Mouse (Mus musculus) limb, embryonic 10.5 days (tissue): ENCODE data around the gene Kcnma1. TPM values are rescaled to one million over a fixed set of nuclear protein-coding genes. Genes with fewer than 3 reads are reported as not detected.

Experiments
- DNase-seq: peaks from one replicate; pipeline ENCODE4 v3.0.0-alpha.2; 2017; ENCODE audit warnings: low spot score
- H3K27ac ChIP-seq: fragments of 300-500 bp; sonication (generic); 2 replicates; pipeline ENCODE4 v1.5.1; 2016; ENCODE audit warnings: mild to moderate bottlenecking
- H3K27me3 ChIP-seq: fragments of 300-500 bp; sonication (generic); 2 replicates; pipeline ENCODE4 v1.6.1; 2016; ENCODE audit warnings: low read depth, mild to moderate bottlenecking; ENCODE audit not compliant: poor library complexity, severe bottlenecking
- H3K36me3 ChIP-seq: fragments of 300-500 bp; sonication (generic); 2 replicates; pipeline ENCODE4 v1.6.1; 2016; ENCODE audit warnings: mild to moderate bottlenecking, moderate library complexity
- H3K4me1 ChIP-seq: fragments of 300-500 bp; sonication (generic); 2 replicates; pipeline ENCODE4 v1.6.1; 2016
- H3K4me3 ChIP-seq: fragments of 300-500 bp; sonication (generic); 2 replicates; pipeline ENCODE4 v1.5.1; 2016; ENCODE audit warnings: mild to moderate bottlenecking, moderate library complexity
- H3K9me3 ChIP-seq: fragments of 300-500 bp; sonication (generic); replicated peaks from 2 replicates; pipeline ENCODE4 v1.6.1; 2016; ENCODE audit warnings: mild to moderate bottlenecking
- WGBS: fragments of 180-500 bp; shearing (Covaris S2); methylation state at CpG from one replicate; pipeline ENCODE4 v1.1.7; 2016; 5-methylcytosine and 5-hydroxymethylcytosine counted together
- polyA plus RNA-seq: library from polyadenylated mRNA; unstranded; fragments of >200 nt; fragmentation: Nextera tagmentation; extraction: Ambion mirVana; gene quantifications from 2 replicates; pipeline ENCODE4 v1.2.1, GENCODE M21; 2016

The Kcnma1 gene
- polyA plus RNA-seq, 1 experiment from 2014 or later = 0.86 TPM

- no peak overlapping the region for H3K27ac ChIP-seq
- WGBS = 39% methylated on average over 10 of the region's 10 CpGs
- no peak for DNase-seq
These were observed 178.7 kb downstream of the Kcnma1 start for GRCm38 (mm10) chr14:23835387-23836111.

GRCm38 (mm10) chr14:23831284-23831683, 183.0 kb downstream of the Kcnma1 start:
- no peak for DNase-seq

More at GRCm38 (mm10) chr14:23835387-23836111, 178.7 kb downstream of the Kcnma1 start:
- no peaks in the 10 kb centered on the region for H3K36me3 ChIP-seq
- H3K4me3 ChIP-seq = no peak overlapping the region
- H3K4me1 ChIP-seq = peaks cover 9% of the 10 kb centered on the region; the same call in 1 of the 2 replicates
- no peaks in the 10 kb centered on the region for H3K27me3 ChIP-seq
- H3K9me3 ChIP-seq = no peaks in the 10 kb centered on the region

DNA sequence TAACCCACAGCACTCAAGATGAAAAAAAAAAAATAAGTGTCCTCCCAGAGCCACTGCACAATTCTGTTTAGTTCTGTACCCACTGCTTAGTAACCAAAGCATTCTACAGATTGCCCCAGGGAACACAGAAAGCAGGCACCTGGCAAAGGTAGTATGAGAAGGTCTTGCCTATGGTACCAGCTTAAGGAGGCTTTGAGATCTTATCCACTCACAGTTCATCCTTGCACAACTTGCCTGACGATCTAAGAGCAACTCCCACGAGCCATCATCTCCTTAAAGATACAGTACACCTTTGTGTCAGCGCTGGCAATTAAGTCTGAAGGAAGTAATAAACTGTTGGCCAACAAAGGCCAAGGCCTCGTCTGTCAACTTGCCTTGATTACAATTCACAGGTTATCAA, 184.0 kb downstream of the Kcnma1 start:
- no peak for DNase-seq
- 43% methylated on average over 4 of the region's 4 CpGs for WGBS
- no peaks in the 10 kb centered on the region for H3K36me3 ChIP-seq
- H3K27me3 ChIP-seq = no peaks in the 10 kb centered on the region
- H3K9me3 ChIP-seq = no peaks in the 10 kb centered on the region
- H3K27ac ChIP-seq = no peak overlapping the region
- 0 out of 2 replicates have a peak, but pooled peaks cover 1% of the 10 kb centered on the region for H3K4me1 ChIP-seq
- no peak overlapping the region for H3K4me3 ChIP-seq

More at GRCm38 (mm10) chr14:23831284-23831683, 183.0 kb downstream of the Kcnma1 start:
- H3K36me3 ChIP-seq = no peaks in the 10 kb centered on the region
- peaks cover 7% of the 10 kb centered on the region; the same call in 1 of the 2 replicates for H3K4me1 ChIP-seq
- H3K4me3 ChIP-seq = no peak overlapping the region
- WGBS = 59% methylated on average over 5 of the region's 5 CpGs
- no peaks in the 10 kb centered on the region for H3K27me3 ChIP-seq
- no peak overlapping the region for H3K27ac ChIP-seq
- H3K9me3 ChIP-seq = no peaks in the 10 kb centered on the region

GRCm38 (mm10) chr14:23828711-23829320, 185.5 kb downstream of the Kcnma1 start:
- Histone ChIP-seq H3K36me3 (no peaks in the 10 kb centered on the region), H3K9me3 (no peaks in the 10 kb centered on the region), H3K4me3 (no peak overlapping the region), H3K27me3 (no peaks in the 10 kb centered on the region), H3K27ac (no peak overlapping the region), H3K4me1 (no peaks in the 10 kb centered on the region)
- 87% methylated on average over 3 of the region's 3 CpGs for WGBS
- no peak for DNase-seq

- H3K36me3 ChIP-seq = no peaks in the 10 kb centered on the region
- H3K27me3 ChIP-seq = no peaks in the 10 kb centered on the region
- DNase-seq = no peak
- no peaks in the 10 kb centered on the region for H3K9me3 ChIP-seq
- no peak overlapping the region for H3K27ac ChIP-seq
- no peaks in the 10 kb centered on the region for H3K4me1 ChIP-seq
- 81% methylated on average over 2 of the region's 2 CpGs for WGBS
- H3K4me3 ChIP-seq = no peak overlapping the region
These were observed 189.4 kb downstream of the Kcnma1 start for GRCm38 (mm10) chr14:23824937-23825336.

DNA sequence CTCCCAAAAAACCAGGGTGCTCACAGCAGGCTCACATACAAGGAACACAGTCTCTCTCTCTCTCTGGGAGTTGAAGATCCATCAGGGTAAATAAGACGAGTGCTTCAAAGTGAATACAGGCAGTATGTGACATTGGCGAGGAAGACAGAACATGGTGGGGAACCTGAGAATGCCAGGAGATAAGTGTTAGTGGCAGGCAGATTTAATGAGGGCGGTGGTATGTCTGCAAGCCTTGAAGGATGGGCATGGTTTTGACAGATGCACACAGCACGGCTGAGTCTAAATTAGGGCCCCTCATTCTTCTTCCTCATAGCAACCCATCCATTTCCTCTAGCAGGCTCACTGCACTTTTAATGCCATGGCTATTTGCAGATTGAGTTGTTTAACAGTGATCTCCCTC, 190.0 kb downstream of the Kcnma1 start:
- Histone ChIP-seq H3K9me3 (no peaks in the 10 kb centered on the region), H3K27me3 (no peaks in the 10 kb centered on the region), H3K4me3 (no peak overlapping the region), H3K27ac (no peak overlapping the region), H3K36me3 (no peaks in the 10 kb centered on the region), H3K4me1 (no peaks in the 10 kb centered on the region)
- DNase-seq = no peak
- WGBS = 63% methylated on average over 4 of the region's 4 CpGs

- Histone ChIP-seq H3K27me3 (no peaks in the 10 kb centered on the region), H3K9me3 (no peaks in the 10 kb centered on the region), H3K4me3 (no peak overlapping the region), H3K4me1 (no peaks in the 10 kb centered on the region), H3K36me3 (no peaks in the 10 kb centered on the region), H3K27ac (no peak overlapping the region)
- no peak for DNase-seq
- WGBS = 94% methylated on average over 3 of the region's 3 CpGs
These were observed 196.7 kb downstream of the Kcnma1 start for GRCm38 (mm10) chr14:23817585-23817984.

- H3K4me1 ChIP-seq = peaks cover 8% of the 10 kb centered on the region; the same call in 1 of the 2 replicates
- H3K9me3 ChIP-seq = no peaks in the 10 kb centered on the region
- no peak overlapping the region for H3K27ac ChIP-seq
- no peak for DNase-seq
- H3K4me3 ChIP-seq = no peak overlapping the region
- H3K27me3 ChIP-seq = no peaks in the 10 kb centered on the region
- 52% methylated on average over 1 of the region's 1 CpGs for WGBS
- no peaks in the 10 kb centered on the region for H3K36me3 ChIP-seq
These were observed 204.2 kb downstream of the Kcnma1 start for GRCm38 (mm10) chr14:23810081-23810480.

GRCm38 (mm10) chr14:23809124-23809523, 205.2 kb downstream of the Kcnma1 start:
- H3K36me3 ChIP-seq = no peaks in the 10 kb centered on the region
- no peaks in the 10 kb centered on the region for H3K27me3 ChIP-seq
- H3K9me3 ChIP-seq = no peaks in the 10 kb centered on the region
- H3K27ac ChIP-seq = no peak overlapping the region
- peaks cover 8% of the 10 kb centered on the region; the same call in 1 of the 2 replicates for H3K4me1 ChIP-seq
- 69% methylated on average over 1 of the region's 1 CpGs for WGBS
- H3K4me3 ChIP-seq = no peak overlapping the region
- no peak for DNase-seq

DNA sequence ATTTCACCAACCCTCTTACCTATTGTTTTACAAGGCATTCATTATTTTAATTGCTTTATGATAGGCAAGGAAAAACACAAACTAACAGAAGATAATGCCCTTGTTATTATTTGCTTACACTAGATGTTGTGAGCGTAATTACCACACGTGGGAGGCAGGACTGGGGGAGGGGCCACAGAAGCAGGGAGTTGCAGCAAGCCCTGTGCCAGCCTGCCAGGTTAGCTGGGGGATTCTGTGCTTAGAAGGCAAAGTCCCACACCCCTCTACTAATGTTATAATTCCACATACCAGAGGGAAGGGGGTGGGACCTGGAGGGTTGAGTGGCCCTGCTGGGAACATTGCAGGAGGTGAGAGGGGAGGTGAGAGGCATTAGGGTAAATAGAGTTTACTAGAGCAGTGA, 207.9 kb downstream of the Kcnma1 start:
- no peaks in the 10 kb centered on the region for H3K36me3 ChIP-seq
- no peak overlapping the region for H3K4me3 ChIP-seq
- DNase-seq = no peak
- no peaks in the 10 kb centered on the region for H3K9me3 ChIP-seq
- WGBS = 26% methylated on average over 2 of the region's 2 CpGs
- peaks cover 8% of the 10 kb centered on the region; the same call in 1 of the 2 replicates for H3K4me1 ChIP-seq
- H3K27me3 ChIP-seq = no peaks in the 10 kb centered on the region
- no peak overlapping the region for H3K27ac ChIP-seq

DNA sequence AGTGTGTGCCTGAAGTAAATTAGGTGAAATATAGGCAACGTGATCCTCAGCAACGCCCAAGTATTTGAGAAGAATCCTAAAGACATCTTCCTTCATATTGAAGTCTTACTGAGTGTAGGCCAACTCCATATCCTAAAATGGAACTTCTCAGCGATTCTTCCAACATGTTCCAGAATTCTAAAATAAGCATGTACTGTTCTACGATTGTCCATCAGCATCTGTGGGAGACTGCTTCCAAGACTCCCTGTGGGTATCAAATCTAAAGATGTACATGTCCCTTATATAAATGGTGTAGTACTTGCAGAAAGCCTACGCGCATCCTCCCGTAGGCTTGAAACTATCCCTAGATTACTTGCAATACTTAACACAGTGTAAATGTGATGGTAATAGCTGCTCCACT, 217.4 kb downstream of the Kcnma1 start:
- Histone ChIP-seq H3K4me3 (no peak overlapping the region), H3K4me1 (0 out of 2 replicates have a peak, but pooled peaks cover 3% of the 10 kb centered on the region), H3K27me3 (no peaks in the 10 kb centered on the region), H3K27ac (no peak overlapping the region), H3K36me3 (no peaks in the 10 kb centered on the region), H3K9me3 (no peaks in the 10 kb centered on the region)
- DNase-seq = no peak
- 89% methylated on average over 7 of the region's 7 CpGs for WGBS

GRCm38 (mm10) chr14:23792674-23793073, 221.6 kb downstream of the Kcnma1 start:
- Histone ChIP-seq H3K27me3 (no peaks in the 10 kb centered on the region), H3K36me3 (no peaks in the 10 kb centered on the region), H3K9me3 (no peaks in the 10 kb centered on the region), H3K27ac (no peak overlapping the region), H3K4me3 (no peak overlapping the region), H3K4me1 (0 out of 2 replicates have a peak, but pooled peaks cover 3% of the 10 kb centered on the region)
- 80% methylated on average over 3 of the region's 3 CpGs for WGBS
- DNase-seq = no peak

DNA sequence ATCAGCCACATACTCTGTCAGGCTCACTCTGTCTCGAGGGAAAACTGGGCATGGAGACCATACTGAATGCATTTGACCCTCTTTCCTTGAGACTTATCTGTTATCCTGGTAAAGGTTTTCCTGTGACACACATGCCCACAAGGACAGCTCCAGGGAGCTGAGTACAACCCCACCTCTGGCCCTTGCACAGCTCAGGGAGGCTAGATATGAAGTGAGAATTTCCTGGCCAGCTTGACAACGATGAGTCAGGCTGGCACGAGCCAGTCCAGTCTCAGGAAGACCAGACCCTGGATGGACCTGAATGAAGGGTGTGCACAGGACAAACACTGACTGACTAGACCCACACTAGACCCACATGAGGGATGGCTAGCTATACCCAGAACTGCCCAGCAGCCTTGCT, 222.2 kb downstream of the Kcnma1 start:
- 71% methylated on average over 3 of the region's 3 CpGs for whole genome bisulfite sequencing

More for the DNA sequence above, 222.2 kb downstream of the Kcnma1 start:
- no peak overlapping the region for H3K27ac ChIP-seq
- DNase-seq = no peak
- no peaks in the 10 kb centered on the region for H3K9me3 ChIP-seq
- H3K27me3 ChIP-seq = no peaks in the 10 kb centered on the region
- H3K36me3 ChIP-seq = no peaks in the 10 kb centered on the region
- 0 out of 2 replicates have a peak, but pooled peaks cover 3% of the 10 kb centered on the region for H3K4me1 ChIP-seq
- H3K4me3 ChIP-seq = no peak overlapping the region
